Mouse (Mus musculus) thymus, adult 2 months (tissue): ENCODE data around the gene Fli1.

ENCODE experiments used
- CTCF ChIP-seq: fragments of 200-500 bp; IDR thresholded peaks from 2 replicates; pipeline ENCODE4 v1.5.1; 2012; ENCODE audit warnings: mild to moderate bottlenecking, control low read depth, low read length, moderate library complexity, borderline replicate concordance; ENCODE audit not compliant: control insufficient read depth, poor library complexity, insufficient read depth; ENCODE audit errors: extremely low read depth
- POLR2A ChIP-seq: fragments of 200-500 bp; IDR thresholded peaks from 2 replicates; pipeline ENCODE4 v1.6.1; 2012; ENCODE audit warnings: mild to moderate bottlenecking, low read length, control low read depth, moderate library complexity; ENCODE audit not compliant: control insufficient read depth, poor library complexity, insufficient read depth; ENCODE audit errors: extremely low read depth

- TF ChIP-seq CTCF = no peak
- no peak for TF ChIP-seq POLR2A
Observed at GRCm38 (mm10) chr9:32503995-32504451, 38.6 kb downstream of the Fli1 start.
